Mouse (Mus musculus): Measurements from ENCODE around the gene BC049730. TPM values are rescaled to one million over a fixed set of nuclear protein-coding genes. Genes with fewer than 3 reads are reported as not detected.

BC049730 gene
- total RNA-seq, 1 experiment from 2014 or later: not detected

DNA sequence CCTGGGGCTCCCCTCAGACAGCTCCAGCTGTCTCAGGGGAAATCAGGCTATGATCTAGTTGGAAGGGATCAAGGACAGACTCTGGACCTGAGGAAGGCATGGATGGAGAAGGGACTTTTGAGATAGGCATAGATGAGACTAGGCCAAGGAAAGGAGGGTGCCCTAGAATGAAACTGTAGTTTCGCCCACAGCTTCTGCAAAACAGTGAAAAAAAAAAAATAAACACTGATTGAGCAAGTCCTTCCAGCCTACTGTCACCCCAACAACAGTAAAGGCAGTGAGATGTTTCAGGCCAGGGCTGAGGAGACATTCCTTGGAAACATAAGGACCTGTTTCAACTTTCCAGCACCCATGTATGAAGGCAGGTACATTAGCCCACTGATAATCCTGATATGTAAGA, 49.5 kb downstream of the BC049730 start:
- ATAC-seq (ENCODE audit: extremely low read depth, insufficient number of reproducible peaks, low FRiP score, poor library complexity, severe bottlenecking): no peak

DNA sequence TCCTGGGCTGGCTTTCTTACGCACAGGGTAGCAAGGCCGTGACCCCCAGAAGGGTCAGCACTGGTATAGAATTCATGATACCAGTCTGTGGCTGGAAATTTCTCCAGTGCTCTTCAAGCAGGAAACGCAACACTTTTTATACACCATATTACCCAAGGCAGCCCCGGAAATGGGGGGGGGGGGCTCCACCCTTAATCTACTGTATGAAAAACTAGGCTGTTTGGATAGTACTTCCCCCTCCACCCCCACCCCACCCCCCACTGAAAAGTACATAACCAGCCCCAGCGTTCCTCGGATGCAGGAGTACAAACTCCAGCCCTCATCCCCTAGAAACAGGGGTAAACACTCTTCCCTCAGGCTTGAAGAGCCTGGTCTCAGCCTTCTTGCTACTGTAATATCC, 51.2 kb downstream of the BC049730 start, which contains the start of gene Cd177:
Cd177 (minus strand) TSS at position 101 of the 400 bp plus-strand sequence.
- ATAC-seq (ENCODE audit: extremely low read depth, insufficient number of reproducible peaks, low FRiP score, poor library complexity, severe bottlenecking): no peak

DNA sequence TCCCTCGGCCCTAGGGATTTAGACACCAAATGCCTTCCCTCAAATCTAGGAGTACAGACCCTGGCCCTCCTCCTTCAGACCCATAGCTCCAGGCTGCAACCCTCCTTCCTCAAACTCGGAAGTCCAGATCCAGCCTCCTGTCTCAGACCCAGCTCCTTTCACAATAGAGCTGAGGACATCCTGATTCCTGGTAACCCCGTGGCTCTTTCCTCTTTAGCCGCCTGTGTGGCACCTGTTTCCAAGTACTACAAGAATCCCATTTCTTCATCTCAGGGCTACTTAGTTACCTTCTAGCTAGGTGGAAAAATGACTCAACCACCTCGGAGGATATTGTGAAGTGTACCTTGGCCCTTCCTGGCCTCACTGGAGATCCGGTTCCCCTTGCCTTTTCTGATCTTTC, 52.1 kb downstream of the BC049730 start:
- no peak for ATAC-seq (ENCODE audit: extremely low read depth, insufficient number of reproducible peaks, low FRiP score, poor library complexity, severe bottlenecking)

DNA sequence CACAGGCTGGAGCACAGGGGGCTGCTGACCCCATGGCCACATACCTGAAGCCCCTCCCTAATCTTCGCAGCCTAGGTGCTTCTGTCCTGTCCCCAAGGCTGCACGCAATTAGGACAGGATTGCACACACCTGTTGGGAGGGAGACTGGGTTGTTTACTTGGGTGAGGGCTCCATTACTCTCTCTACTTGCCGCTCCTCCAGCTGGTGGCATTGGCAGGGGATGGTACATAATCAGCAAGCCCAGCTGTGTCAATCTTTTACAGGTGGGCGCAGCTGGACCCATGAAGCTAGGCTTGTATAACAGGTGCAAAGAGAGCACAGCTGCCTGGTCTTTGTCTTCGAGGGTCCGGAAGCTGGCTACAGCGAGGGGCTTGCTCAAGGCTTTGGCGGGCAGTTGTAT, 53.5 kb downstream of the BC049730 start:
- no peak for ATAC-seq (ENCODE audit: extremely low read depth, insufficient number of reproducible peaks, low FRiP score, poor library complexity, severe bottlenecking)

Other genes with a start within 250 kb of the BC049730 start
- gene Plaur, start 246.8 kb upstream of the BC049730 start, total RNA-seq (2017): 209 and 221 TPM in 2 replicates
- not detected in 2 replicates for gene Cadm4, start 227.2 kb upstream of the BC049730 start, total RNA-seq (2017)
- 0.49 TPM in 1 of 2 replicates, not detected in the other for gene Zfp428, start 202.2 kb upstream of the BC049730 start, total RNA-seq (2017)
- gene AC161166.1, start 196.8 kb upstream of the BC049730 start, total RNA-seq (2017): not detected in 2 replicates
- gene Irgq, start 178.6 kb upstream of the BC049730 start, total RNA-seq (2017): 12.4 and 14.0 TPM in 2 replicates
- not detected in 2 replicates for gene Pinlyp, start 163.1 kb upstream of the BC049730 start, total RNA-seq (2017)
- 38.4 and 56.0 TPM in 2 replicates for gene Xrcc1, start 163.0 kb upstream of the BC049730 start, total RNA-seq (2017)
- 5.8 and 6.1 TPM in 2 replicates for gene Ethe1, start 121.7 kb upstream of the BC049730 start, total RNA-seq (2017)
- not detected in 2 replicates for gene Zfp575, start 121.6 kb upstream of the BC049730 start, total RNA-seq (2017)
- gene Phldb3, start 98.5 kb upstream of the BC049730 start, total RNA-seq (2017): 13.7 and 13.9 TPM in 2 replicates
- not detected in 2 replicates for gene Lypd3, start 72.7 kb upstream of the BC049730 start, total RNA-seq (2017)
- gene Tex101, start 32.6 kb upstream of the BC049730 start, total RNA-seq (2017): not detected in 2 replicates
- not detected in 2 replicates for gene Gm4763, start 17.7 kb downstream of the BC049730 start, total RNA-seq (2017)
- 40.7 and 50.3 TPM in 2 replicates for gene Cd177, start 51.1 kb downstream of the BC049730 start, total RNA-seq (2017)
- gene Ceacam10, start 68.0 kb downstream of the BC049730 start, total RNA-seq (2017): 30.5 and 43.1 TPM in 2 replicates
- 5.2 and 7.1 TPM in 2 replicates for gene Gm9844, start 153.0 kb downstream of the BC049730 start, total RNA-seq (2017)
- gene Lypd4, start 160.7 kb downstream of the BC049730 start, total RNA-seq (2017): not detected in 2 replicates
- gene Dmrtc2, start 160.8 kb downstream of the BC049730 start, total RNA-seq (2017): not detected in 2 replicates
- 834 and 844 TPM in 2 replicates for gene Rps19, start 175.1 kb downstream of the BC049730 start, total RNA-seq (2017)
- 464 and 482 TPM in 2 replicates for gene Cd79a, start 188.1 kb downstream of the BC049730 start, total RNA-seq (2017)
- gene Arhgef1, start 193.7 kb downstream of the BC049730 start, total RNA-seq (2017): 473 and 474 TPM in 2 replicates
- not detected in 2 replicates for gene Gm4881, start 235.3 kb downstream of the BC049730 start, total RNA-seq (2017)

All from neutrophil, adult 5-6 weeks (primary cell).